Mouse (Mus musculus): ENCODE measurements around the gene Gm20388. TPM values are rescaled to one million over a fixed set of nuclear protein-coding genes. Genes with fewer than 3 reads are reported as not detected.

Gene Gm20388
- polyA plus RNA-seq (2014; fragmentation: Illumina TruSeq; extraction: RNeasy Lipid Tissue Mini Kit (QIAGEN cat#74804); ENCODE audit: low read depth, low replicate concordance) = 2.9 TPM

DNA sequence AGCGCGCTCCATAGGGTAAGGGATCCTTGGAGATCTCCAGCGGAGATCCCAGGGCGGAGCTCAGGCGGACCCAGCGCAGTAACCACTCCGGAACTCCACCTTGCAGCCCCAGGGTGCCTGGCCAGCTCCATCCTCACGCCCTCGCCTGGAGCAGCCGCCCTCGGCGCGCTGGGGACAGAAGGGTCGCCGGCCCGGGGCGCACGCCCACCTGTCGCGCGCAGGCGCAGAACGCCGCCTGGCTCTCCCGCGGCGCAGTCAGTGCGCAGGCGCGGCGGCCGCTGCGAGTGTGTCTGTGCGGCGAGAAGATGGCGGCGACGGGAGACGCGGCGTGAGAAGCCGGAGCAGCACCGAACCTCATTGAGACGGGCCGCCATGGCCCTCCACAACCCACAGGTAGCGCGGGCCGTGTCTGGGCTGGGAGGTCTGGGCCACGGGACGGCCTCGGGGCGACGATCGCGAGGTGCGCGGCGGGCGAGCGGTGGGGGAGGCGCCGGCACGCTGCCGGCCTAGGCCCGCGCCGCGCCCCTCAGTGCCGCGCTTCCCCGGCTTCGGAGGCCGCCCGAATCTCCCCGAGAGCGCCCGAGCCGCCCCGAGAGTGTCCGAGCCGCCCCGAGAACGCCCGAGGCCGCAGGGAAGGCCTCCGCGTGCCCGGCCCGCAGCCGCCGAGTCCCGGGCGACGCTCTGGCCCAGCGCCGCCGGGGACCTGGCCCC lies at the start of gene Gm20388:
TSS of gene Gm20388 (plus strand) at position 295 of the 711 bp plus-strand sequence.

DNA sequence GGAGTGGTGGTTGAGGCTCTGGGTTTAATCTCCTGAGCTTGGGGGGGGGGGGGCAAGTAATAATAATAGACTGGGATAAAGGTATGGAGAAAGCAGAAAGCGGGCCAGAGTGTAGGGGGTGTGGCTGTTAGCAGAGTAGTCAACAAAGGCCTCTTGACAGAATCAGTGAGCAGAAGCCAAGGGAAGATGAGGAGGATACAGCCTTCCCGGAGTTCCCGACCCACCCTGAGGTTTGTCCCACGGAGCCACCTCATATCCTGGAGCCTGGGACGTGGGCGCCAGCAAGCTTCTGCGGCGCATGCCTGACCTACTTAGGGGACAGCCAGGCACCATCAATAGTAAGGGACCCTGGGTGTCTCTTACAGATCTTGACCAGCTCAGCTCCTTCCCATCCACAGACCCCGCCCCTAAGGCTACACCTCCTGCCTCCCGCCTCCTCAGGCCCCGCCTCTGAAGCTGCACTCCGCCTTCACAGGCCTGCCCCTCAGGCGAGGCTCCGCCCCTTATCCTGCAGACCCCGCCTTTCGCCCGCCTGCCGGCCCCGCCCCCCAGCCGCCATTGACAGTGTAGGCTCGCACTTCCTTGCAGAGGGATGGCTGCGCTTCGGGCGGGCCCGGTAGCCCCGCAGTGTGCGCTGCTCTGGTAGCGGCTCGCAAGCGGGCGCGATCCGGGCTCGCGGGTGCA lies 48.8 kb upstream of the Gm20388 start, which contains the start of gene Klhl36:
TSS of gene Klhl36 (plus strand) at position 561 of the 684 bp plus-strand sequence.

DNA sequence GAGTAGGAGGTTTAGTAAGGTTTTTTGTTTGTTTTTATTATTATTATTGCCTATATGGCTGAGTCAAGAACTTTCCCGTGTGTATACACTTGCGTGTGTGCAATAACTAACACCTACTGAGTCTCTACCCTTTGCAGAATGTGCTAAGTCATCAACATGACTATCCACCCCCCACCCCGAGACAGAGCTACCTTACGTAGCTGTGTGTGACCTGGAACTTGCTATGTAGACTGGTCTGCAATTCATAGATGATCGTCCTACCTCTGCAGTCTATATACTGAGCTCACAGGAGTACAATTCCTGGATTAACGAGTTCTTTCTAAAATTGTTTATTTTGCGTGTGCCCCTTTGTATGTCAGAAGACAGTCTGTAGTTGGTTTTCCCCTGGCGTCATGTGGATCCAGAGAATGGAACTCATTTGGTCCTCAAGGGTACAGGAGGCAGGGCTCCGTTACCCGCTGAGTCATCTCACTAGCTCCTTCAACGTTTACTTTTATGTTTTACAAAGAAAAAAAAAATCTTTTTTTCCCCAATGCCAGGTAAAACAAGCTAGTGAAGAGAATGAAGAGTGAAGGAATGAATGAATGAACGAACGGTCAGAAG lies 596 bp upstream of the Gm20388 start, which contains the start of gene Usp10:
TSS of gene Usp10 (plus strand) at position 417 of the 603 bp plus-strand sequence.

DNA sequence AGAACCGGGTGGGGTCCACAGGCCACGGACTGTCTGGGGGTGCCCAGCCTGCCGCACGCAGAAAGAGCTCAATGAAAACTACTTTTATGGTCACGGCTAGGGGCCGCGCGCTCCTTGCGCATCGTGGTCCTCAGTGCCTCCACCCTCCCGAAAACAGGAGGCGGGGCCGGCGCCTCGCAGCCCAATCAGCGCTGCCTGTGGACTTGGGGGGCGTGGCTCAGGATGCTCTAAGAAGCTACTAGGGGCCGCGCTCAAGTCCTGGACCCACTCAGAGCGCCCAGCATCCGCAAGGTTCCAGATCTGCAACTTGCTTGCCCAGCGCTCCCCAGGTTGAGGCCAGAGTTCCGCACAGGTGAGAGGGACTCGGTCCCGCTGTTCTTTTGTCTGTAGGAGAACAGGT lies 81.6 kb downstream of the Gm20388 start, which contains the start of gene Crispld2:
TSS of gene Crispld2 (plus strand) at position 190 of the 400 bp plus-strand sequence.

DNA sequence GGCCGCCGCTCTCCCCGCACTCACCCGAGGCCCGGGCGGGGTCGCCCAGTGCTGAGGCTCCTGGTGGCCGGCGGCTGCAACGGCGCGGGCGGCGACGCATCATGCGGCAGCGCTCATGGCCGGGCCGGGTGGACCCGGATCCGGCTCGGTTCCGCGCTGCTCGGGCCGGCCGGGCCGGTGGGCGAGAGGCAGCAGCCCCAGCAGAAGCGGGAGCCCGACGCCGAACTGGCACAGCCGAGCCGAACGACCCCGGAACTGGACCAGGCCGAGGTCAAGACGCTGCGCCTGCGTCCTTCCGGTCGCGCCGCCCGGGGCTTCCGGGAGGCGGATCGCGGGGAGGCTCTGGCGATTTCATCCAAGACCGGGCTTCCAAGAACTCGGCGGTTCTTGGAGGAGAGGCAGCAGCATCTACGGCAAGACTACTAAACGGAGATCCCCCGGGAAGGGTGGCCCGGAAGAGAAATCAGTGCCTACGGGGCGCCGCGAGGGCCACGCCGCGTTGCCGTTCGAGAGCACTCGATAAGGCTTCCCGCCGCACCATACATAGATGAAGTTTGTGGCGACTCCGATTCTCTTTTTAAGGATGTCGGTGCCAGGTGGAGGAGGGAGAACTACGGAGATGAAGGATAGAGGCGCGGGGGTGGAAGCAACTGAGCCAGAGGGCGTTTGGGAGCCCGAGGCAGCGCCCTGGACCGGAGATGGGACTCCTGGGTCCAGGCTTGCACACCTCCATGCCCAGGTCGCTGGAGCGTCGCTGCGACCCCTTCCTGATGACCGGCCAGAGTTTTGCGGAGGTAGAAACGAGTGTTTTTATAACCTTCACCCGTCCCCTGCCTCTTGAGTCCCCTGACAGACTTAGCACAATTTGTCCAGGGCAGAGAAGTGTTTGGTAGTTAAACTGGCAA lies 190.7 kb downstream of the Gm20388 start, which contains the start of gene Zdhhc7:
TSS of gene Zdhhc7 (minus strand) at position 415 of the 905 bp plus-strand sequence.

DNA sequence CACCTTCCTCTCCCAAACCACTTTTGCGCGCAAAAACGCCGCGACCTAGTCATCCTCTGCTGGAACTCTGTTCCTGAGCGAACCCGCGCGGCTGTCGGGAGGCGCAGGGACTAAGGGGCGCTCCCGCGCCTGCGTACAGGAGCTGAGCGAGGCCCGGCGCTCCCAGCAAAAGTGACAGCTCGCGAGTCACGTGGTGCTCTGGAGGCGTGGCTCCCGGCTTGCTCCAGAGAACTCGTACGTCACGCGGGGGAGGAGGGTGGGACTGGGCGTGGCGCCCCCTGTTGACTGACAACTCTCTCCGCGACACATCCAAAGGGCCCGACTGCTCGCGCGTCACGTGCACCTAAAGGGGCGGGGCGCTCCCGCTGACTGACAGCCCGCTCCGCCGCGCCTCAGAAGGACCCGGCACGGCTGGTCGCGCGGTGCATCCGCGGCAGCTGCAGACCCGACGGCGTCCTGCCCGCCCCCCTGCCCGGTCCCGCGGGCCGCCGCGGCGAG lies 203.2 kb downstream of the Gm20388 start, which contains the start of gene 6430548M08Rik:
TSS of gene 6430548M08Rik (plus strand) at position 395 of the 498 bp plus-strand sequence.

DNA sequence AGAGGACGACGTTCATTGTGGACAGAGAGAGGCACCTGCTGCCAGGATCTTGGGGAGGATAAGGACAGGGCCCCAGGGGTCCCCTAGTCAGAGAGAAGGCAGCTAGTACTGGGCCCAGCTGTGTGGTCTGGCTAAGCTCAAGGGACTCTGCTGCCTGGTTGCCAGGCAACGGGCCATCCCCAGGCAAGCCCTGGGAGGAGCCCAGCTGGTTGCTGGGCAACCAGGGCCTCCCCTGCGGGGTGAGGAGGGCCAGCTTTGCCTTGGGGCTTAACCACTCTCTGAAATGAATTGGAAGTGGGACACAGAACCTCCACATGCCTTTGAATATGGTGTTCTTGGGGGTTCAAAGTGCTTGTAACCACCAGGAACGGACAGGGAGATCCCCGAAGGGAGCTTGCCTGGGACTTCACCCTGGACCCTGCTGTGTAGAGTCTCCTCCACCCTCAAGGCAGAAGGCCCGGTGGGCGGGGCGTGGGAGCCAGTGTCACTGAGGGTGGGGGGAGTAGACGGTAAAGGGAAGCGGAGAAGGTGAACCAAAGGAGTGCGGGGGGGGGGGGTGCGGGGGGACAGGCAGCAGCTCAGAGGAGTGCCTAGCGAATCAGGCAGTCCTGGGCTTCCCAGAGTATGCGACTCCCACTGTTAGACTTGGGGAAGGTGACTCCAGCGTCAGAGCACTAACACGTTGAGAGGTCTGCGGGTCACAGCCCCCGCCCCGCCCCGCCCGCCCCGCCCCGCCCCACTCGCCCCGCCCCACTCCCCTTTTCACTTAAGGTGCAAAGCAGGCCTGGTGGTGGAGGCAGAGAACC lies 266.9 kb downstream of the Gm20388 start, which contains the start of gene Fam92b:
TSS of gene Fam92b (minus strand) at position 149 of the 806 bp plus-strand sequence.

DNA sequence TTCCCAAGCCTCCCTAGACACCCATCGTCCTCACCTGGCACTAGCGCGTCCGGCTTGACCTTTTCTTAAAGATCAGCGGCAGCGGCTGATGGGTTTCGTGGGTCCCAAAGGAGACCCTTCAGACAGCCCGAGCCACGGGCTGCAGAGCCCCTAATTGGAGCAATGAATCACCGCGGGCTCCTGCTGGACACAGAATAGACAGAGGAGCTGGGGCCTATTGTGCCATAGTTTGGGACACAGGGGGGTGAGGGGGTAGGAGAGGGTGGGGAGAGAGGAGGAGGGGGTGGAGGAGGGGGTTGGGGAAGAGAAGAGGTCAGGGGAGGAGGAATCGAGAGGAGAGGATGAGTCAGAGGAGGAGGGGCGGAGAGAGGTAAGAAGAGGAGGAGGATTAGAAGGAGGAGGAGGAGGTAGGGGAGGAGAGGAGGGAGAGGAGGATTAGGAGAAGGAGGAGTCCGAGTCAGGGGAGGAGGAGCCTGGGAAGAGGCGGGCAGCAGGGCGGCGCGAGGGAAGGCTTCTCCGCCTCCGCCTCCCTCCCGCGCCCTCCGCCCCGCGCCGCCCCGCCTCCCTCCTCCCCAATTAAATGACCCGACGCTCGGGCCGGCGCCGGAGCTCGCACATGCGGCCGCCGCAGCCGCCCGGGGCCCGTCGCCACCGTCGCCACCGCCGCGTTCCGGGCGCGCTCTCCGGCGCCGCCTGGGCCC lies 317.4 kb downstream of the Gm20388 start, which contains the start of gene Gse1:
TSS of gene Gse1 (plus strand) at position 566 of the 701 bp plus-strand sequence.

DNA sequence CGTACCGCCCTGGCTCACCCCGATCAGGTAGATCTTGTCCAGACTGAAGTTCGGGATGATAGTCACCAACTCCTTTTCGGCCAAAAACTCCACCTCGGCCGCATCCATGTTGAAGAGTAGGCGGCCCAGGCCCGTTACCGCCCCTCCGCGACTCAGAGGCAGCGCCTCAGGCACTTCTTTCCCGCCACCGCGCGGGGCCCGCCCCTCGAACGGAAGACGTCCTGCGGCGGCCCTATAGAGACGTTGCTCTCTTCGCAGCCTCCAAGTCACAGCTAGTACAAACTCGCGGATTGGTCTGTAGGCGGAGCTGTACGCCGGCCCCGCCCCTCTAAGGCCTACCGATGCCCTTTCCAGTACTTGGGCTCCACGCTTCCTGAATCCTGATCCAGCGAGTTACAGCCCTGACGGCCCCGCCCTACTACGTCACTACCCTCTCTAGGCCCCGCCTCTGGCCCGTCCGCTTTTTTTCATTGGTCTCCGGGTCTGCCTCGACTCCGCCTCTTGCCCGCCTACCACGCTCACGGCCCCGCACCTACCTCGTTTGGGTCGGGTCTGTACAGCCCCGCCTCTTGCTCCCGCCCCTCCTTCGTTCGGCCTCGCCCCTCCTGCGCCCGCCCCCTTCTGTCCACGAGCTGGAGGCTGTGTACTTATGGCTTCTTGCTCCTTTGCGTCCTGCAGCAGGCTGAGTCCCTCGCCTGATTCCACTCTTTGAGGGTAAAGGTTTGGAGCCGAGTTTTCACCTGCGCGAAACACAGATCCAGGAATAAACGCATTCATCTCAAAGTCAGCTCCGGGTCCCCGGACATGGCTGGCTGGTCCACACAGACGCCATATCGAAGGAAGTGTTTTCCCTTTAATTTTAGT lies 678.5 kb downstream of the Gm20388 start, which contains the start of gene Gins2:
TSS of gene Gins2 (minus strand) at position 397 of the 864 bp plus-strand sequence.

DNA sequence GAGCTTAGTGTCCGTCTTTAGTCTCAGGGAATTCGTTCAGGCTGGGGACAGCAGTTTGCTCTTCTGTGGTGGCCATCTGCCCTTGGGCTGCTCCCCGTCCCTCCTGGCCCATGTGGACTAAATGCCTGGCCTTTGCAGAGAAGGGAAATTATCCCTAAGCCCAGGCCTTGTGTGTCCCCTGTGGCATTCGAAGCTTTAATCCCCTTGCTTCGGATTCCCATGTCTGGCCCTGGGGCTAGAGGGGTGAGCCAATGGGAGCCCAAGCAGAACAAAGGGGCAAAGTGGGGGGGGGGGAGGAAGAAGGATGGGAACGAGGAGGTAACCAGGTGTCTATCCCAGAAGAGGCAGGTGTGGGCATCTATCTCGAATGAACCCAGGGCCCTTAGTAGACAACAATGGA lies 736.9 kb downstream of the Gm20388 start, which contains the start of gene 1190005I06Rik:
TSS of gene 1190005I06Rik (minus strand) at position 101 of the 400 bp plus-strand sequence.

DNA sequence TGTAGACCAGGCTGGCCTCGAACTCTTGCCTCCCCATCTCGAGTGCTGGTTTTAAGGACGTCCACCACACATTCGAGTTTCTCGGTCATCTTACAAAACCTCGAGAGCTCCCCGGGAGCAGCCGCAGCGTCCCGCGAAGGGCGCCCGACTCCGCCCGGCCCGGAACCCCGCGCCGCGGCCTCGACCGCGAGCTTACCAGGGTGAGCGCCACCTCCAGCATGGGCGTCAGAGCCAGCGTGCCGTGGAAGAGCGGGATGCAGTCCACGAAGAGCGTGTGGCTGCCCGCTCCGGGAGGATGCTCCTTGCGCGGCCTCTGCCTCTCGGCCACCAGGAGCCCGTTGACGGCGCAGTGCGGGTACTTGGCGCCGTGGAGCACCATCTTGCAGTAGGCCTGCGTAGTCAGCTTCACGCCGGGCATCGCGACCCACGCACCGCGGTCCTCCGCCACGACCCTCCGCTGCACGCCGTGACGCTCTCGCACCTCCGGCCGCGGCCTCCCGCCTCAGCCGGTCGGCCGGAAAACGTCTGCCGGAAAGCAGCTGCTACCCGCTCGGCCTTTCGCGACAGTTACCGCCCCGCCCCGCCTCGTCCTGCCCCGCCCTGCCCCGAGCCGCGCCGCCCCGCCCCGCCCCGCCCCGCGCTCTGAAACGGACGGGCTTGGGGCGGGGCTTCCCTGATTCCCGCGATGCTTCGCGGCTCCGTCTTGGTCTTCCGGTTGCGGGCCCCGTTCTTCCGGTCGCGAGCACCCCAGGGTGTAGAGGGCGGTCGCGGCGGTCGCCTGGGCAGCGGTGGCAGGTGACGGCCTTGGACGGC lies 757.1 kb downstream of the Gm20388 start, which contains the start of the genes Gm27021 and Cox4i1:
TSS of gene Gm27021 (minus strand) at position 519 of the 813 bp plus-strand sequence.
TSS of gene Cox4i1 (plus strand) at position 662 of the 813 bp plus-strand sequence.

DNA sequence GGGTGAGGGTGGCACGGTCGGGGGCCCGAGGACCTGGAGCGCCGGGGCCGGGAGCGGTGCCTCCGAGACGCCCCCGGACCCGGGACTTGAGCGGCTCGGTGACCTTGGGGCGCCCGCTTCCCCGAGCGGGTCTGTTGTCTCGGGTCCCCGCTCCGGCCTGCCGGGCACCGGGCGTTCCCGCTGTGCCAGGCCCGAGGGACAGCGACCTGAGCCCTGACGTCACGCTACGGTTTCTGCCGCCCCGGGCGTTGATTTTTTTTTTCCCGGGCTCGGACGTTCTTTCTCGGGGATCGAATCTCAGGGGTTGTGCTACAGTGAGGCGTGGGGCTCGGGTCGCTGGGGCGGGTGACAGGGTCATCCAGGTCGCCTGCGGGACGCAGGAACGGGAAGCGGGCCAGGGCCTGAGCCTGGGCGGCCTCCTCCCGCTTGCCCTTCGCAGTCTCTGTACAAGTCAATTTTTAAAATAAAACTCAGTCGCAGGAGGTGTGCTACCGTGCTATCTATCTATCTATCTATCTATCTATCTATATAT lies 757.8 kb downstream of the Gm20388 start, which contains the start of gene Emc8:
TSS of gene Emc8 (minus strand) at position 200 of the 532 bp plus-strand sequence.

DNA sequence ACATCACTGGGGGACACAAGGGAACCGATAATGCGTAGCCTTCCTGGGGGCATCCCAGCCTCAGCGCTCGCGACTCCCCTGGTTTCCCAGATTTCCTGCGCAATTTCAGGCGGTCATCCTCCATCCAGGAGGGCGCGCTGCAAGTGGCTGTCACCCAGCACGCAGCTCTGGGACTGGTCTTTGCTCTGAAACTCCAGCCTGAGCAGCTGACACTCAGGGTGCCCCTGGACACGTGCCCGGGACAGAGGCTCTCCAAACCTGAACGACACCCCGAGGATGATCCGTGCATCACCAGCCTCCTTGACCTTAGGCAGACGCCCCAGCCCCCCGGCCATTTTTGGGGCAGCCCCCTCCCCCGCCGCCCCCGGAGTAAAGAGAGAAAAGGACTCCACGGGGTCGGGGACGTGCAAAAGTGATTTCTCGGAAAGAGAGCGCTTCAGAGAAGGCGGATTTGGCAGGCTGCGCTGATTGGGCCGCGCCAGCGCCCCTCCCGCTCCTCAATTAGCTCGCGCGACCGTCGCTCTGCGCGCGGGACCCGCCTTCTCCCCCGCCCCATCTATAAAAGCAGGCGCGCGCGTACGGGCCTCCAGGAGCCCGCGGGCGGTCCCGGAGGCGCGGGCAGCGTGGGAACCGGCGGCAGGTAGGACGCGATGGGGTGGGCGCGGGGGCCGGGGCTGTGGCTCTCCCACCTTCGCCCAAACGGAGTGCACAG lies 825.3 kb downstream of the Gm20388 start, which contains the start of gene Irf8:
TSS of gene Irf8 (plus strand) at position 589 of the 712 bp plus-strand sequence.

DNA sequence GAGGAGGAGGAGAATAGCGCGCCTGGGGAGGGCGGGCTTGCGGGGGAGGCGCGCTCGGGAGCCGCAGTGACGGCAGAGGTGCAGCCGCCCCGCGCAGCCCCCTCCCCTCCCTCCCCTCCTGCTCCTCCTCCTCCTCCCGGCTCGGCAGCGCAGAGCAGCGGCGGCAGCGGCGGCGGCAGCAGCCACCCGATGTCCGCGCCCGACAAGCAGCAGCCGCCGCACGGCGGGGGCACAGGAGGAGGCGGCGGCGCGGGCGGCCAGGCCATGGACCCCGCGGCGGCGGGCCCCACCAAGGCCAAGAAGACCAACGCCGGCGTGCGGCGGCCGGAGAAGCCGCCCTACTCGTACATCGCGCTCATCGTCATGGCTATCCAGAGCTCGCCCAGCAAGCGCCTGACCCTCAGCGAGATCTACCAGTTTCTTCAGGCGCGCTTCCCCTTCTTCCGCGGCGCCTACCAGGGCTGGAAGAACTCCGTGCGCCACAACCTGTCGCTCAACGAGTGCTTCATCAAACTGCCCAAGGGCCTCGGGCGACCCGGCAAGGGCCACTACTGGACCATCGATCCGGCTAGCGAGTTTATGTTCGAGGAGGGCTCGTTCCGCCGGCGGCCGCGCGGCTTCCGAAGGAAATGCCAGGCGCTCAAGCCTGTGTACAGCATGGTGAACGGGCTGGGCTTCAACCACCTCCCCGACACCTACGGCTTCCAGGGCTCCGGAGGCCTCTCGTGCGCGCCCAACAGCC lies 1173.7 kb downstream of the Gm20388 start, which contains the start of gene Foxf1:
TSS of gene Foxf1 (plus strand) at position 177 of the 742 bp plus-strand sequence.

